Comparison of ENCODE assay signal across 7 mouse cellular contexts in the genomic region with DNA sequence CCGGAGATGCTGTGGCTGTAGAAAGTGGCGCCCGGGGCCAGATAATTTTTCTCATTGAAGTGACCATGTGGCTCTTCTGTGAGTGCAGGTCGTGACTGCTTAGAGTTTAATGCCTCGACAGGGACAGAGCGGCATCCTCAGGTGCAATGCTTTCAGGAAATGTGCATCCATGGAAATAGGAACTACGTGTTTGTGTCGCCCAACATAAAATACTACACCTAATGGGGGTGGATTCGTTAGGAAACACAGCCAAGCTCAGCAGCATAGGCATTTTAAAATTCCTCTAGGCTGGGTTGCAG. TPM values are rescaled to one million over a fixed set of nuclear protein-coding genes. Genes with fewer than 3 reads are reported as not detected.
DNase-seq lines count a peak whose midpoint lies in the region; ATAC-seq lines count a peak whose summit lies in the region.

No protein-coding gene starts in this region.

- 0% methylated on average over 9 of the region's 9 CpGs for WGBS in forebrain, embryonic 14.5 days
- 0% methylated on average over 9 of the region's 9 CpGs for WGBS in limb, embryonic 10.5 days
- WGBS in neural tube, embryonic 15.5 days, result 0% methylated on average over 9 of the region's 9 CpGs

- peak overlapping the region; percentile 97 for H3K4me3 ChIP-seq in brown adipose tissue, adult 24 weeks (ENCODE audit: insufficient read depth, low read depth, low read length)
- H3K4me3 ChIP-seq in forebrain, embryonic 14.5 days (ENCODE audit: low read depth, low read length), result peak overlapping the region; percentile 87
- H3K4me3 ChIP-seq in limb, embryonic 10.5 days, result peak overlapping the region; percentile 88
- H3K4me3 ChIP-seq in neural tube, embryonic 15.5 days (replicated peaks), result peak overlapping the region; percentile 81

- peak overlapping the region; percentile 96 for H3K9ac ChIP-seq in forebrain, embryonic 14.5 days (ENCODE audit: low read length)
- H3K9ac ChIP-seq in neural tube, embryonic 15.5 days (replicated peaks), result peak overlapping the region; percentile 98

- no peak overlapping the region for H3K27ac ChIP-seq in brown adipose tissue, adult 24 weeks (replicated peaks; ENCODE audit: low read depth, low read length)
- peak overlapping the region; percentile 100 for H3K27ac ChIP-seq in forebrain, embryonic 14.5 days (ENCODE audit: low read depth, low read length)
- H3K27ac ChIP-seq in limb, embryonic 10.5 days, result peak overlapping the region; percentile 98
- H3K27ac ChIP-seq in neural tube, embryonic 15.5 days (replicated peaks), result peak overlapping the region; percentile 100

- H3K4me1 ChIP-seq in brown adipose tissue, adult 24 weeks (ENCODE audit: control insufficient read depth, insufficient read depth, insufficient read length, low read length), result no peaks in the 10 kb centered on the region
- peaks cover 15% of the 10 kb centered on the region; the same call in 1 of the 2 replicates for H3K4me1 ChIP-seq in forebrain, embryonic 14.5 days (ENCODE audit: control insufficient read depth, insufficient read depth, low read length)
- peaks cover 15% of the 10 kb centered on the region for H3K4me1 ChIP-seq in limb, embryonic 10.5 days
- H3K4me1 ChIP-seq in neural tube, embryonic 15.5 days, result peaks cover 16% of the 10 kb centered on the region

- H3K36me3 ChIP-seq in forebrain, embryonic 14.5 days (ENCODE audit: control insufficient read depth, insufficient read depth, low read length), result no peaks in the 10 kb centered on the region
- H3K36me3 ChIP-seq in limb, embryonic 10.5 days, result peaks cover 6% of the 10 kb centered on the region
- no peaks in the 10 kb centered on the region for H3K36me3 ChIP-seq in neural tube, embryonic 15.5 days

- intact Hi-C loops in left cerebral cortex, postnatal 10 days (cut with DNase I), result loop anchor here (5.0 to 10.0 kb wide), 5 partner anchors 101 to 558 kb away; no protein-coding TSS in a partner anchor

- peak; percentile 3 to 58 for DNase-seq in left cerebral cortex, adult 9 months (ENCODE audit: low spot score in 2 of 2)
- DNase-seq in left cerebral cortex, postnatal 10 days (ENCODE audit: extremely low spot score in 1 of 2, low spot score in 2 of 2), result no peak
- peak; percentile 67 for DNase-seq in forebrain, embryonic 14.5 days (ENCODE audit: low spot score)
- no peak for DNase-seq in limb, embryonic 10.5 days (ENCODE audit: low spot score)
- no peak for DNase-seq in right cerebral cortex, postnatal 25 days

- peak overlapping the region; percentile 70 for H3K4me2 ChIP-seq in forebrain, embryonic 14.5 days (ENCODE audit: low read length)
- peak overlapping the region; percentile 57 for H3K4me2 ChIP-seq in neural tube, embryonic 15.5 days

- H3K27me3 ChIP-seq in forebrain, embryonic 14.5 days (replicated peaks; ENCODE audit: control insufficient read depth, insufficient read depth, low read length), result no peaks in the 10 kb centered on the region
- H3K27me3 ChIP-seq in limb, embryonic 10.5 days (ENCODE audit: low read depth, poor library complexity, severe bottlenecking), result no peaks in the 10 kb centered on the region
- no peaks in the 10 kb centered on the region for H3K27me3 ChIP-seq in neural tube, embryonic 15.5 days (replicated peaks)

- ATAC-seq in forebrain, embryonic 14.5 days, result no peak
- no peak for ATAC-seq in neural tube, embryonic 15.5 days (ENCODE audit: low FRiP score)

- no peaks in the 10 kb centered on the region for H3K9me3 ChIP-seq in forebrain, embryonic 14.5 days (replicated peaks; ENCODE audit: control insufficient read depth, low read length)
- H3K9me3 ChIP-seq in limb, embryonic 10.5 days (replicated peaks), result no peaks in the 10 kb centered on the region
- no peaks in the 10 kb centered on the region for H3K9me3 ChIP-seq in neural tube, embryonic 15.5 days (replicated peaks)

RNA-seq across cellular contexts. Expression of a gene that starts 1.1 kb away (rescaled TPM):
- 10 to 100 TPM; 70.6 to 71.0 TPM for total RNA-seq in left cerebral cortex, postnatal 10 days (2021)
- polyA plus RNA-seq in brown adipose tissue, adult 24 weeks (2012; ENCODE audit: insufficient read depth, insufficient read length, missing spikeins), result 4.3 and 6.9 TPM in 2 replicates
- 31.6 and 33.3 TPM in 2 replicates for polyA plus RNA-seq in forebrain, embryonic 14.5 days (2014; fragmentation: Nextera tagmentation; extraction: Ambion mirVana)
- polyA plus RNA-seq in limb, embryonic 10.5 days (2016; fragmentation: Nextera tagmentation; extraction: Ambion mirVana), result 11.3 and 11.9 TPM in 2 replicates
- 33.7 and 38.1 TPM in 2 replicates for polyA plus RNA-seq in neural tube, embryonic 15.5 days (2015; fragmentation: Nextera tagmentation; extraction: Ambion mirVana)

Comparison
In these comparisons a context has a peak if more than half of its experiments do, and no peak if none do; other contexts are left out.
1. DNase-seq: peak in left cerebral cortex, adult 9 months (2 of 2) and forebrain, embryonic 14.5 days (single experiment); none in left cerebral cortex, postnatal 10 days (0 of 2), limb, embryonic 10.5 days (single experiment) and right cerebral cortex, postnatal 25 days (single experiment).
2. Peak in every context shown above with its lines, with median percentiles within 50 percentile points of each other: H3K4me3 ChIP-seq.